Comparison of ENCODE assay signal across 7 mouse cellular contexts in the genomic region with DNA sequence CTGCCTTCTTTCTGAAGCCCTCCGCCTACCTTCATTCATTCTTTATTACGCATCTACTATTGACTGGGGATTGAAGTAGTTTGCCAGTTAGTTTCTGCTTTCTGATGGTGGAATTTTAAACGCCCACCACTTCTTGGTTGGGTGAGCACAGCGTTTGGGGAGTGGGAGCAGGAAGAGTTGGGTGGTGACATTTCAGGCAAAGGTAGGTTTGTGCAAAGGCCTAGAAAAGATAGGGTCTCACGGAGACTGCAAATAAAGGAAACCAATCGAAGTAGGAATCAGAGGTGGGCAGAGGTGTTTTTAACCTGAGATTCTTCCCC. TPM values are rescaled to one million over a fixed set of nuclear protein-coding genes. Genes with fewer than 3 reads are reported as not detected.
DNase-seq lines count a peak whose midpoint lies in the region; ATAC-seq and TF ChIP-seq lines count a peak whose summit lies in the region.

No protein-coding gene starts in this region.

- WGBS in lung, embryonic 15.5 days = 6% methylated on average over 6 of the region's 6 CpGs
- WGBS in limb, embryonic 10.5 days = 14% methylated on average over 6 of the region's 6 CpGs
- 5% methylated on average over 6 of the region's 6 CpGs for WGBS in neural tube, embryonic 15.5 days

- peak overlapping the region; percentile 82 for H3K9ac ChIP-seq in lung, embryonic 15.5 days
- H3K9ac ChIP-seq in neural tube, embryonic 15.5 days (replicated peaks) = peak overlapping the region; percentile 77

- no peak for DNase-seq in lung, postnatal 10 days
- DNase-seq in limb, embryonic 10.5 days (ENCODE audit: low spot score) = peak; percentile 47
- DNase-seq in urinary bladder, postnatal 4 days (ENCODE audit: low spot score in 2 of 2) = no peak
- no peak for DNase-seq in right cerebral cortex, postnatal 36 days (ENCODE audit: low spot score in 2 of 2)

- no peaks in the 10 kb centered on the region for H3K27me3 ChIP-seq in lung, embryonic 15.5 days
- no peaks in the 10 kb centered on the region for H3K27me3 ChIP-seq in limb, embryonic 10.5 days (ENCODE audit: low read depth, poor library complexity, severe bottlenecking)
- no peaks in the 10 kb centered on the region for H3K27me3 ChIP-seq in neural tube, embryonic 15.5 days (replicated peaks)

- H3K4me3 ChIP-seq in lung, embryonic 15.5 days = peak overlapping the region; percentile 93
- peak overlapping the region; percentile 71 for H3K4me3 ChIP-seq in embryonic fibroblast, embryonic 13.5 days (ENCODE audit: insufficient read depth, low read length)
- peak overlapping the region; percentile 99 for H3K4me3 ChIP-seq in limb, embryonic 10.5 days
- H3K4me3 ChIP-seq in neural tube, embryonic 15.5 days (replicated peaks) = peak overlapping the region; percentile 87

- H3K36me3 ChIP-seq in lung, embryonic 15.5 days = peaks cover 8% of the 10 kb centered on the region; the same call in 1 of the 2 replicates
- H3K36me3 ChIP-seq in limb, embryonic 10.5 days = peaks cover 28% of the 10 kb centered on the region
- no peaks in the 10 kb centered on the region for H3K36me3 ChIP-seq in neural tube, embryonic 15.5 days

- H3K27ac ChIP-seq in lung, embryonic 15.5 days = peak overlapping the region; percentile 94
- peak overlapping the region; percentile 90 for H3K27ac ChIP-seq in embryonic fibroblast, embryonic 13.5 days (ENCODE audit: insufficient read depth, low read length)
- peak overlapping the region; percentile 97 for H3K27ac ChIP-seq in limb, embryonic 10.5 days
- H3K27ac ChIP-seq in neural tube, embryonic 15.5 days (replicated peaks) = peak overlapping the region; percentile 98

- TF ChIP-seq CTCF in embryonic fibroblast, embryonic 13.5 days (IDR thresholded peaks at IDR 0.05; ENCODE audit: borderline replicate concordance, insufficient read depth, low read length) = no peak

- ATAC-seq in lung, embryonic 15.5 days (ENCODE audit: borderline replicate concordance, extremely low read depth, low FRiP score, low TSS enrichment) = no peak
- ATAC-seq in neural tube, embryonic 15.5 days (ENCODE audit: low FRiP score) = no peak

- no peaks in the 10 kb centered on the region for H3K9me3 ChIP-seq in lung, embryonic 15.5 days
- no peaks in the 10 kb centered on the region for H3K9me3 ChIP-seq in limb, embryonic 10.5 days (replicated peaks)
- no peaks in the 10 kb centered on the region for H3K9me3 ChIP-seq in neural tube, embryonic 15.5 days (replicated peaks)

- no peak for TF ChIP-seq POLR2A in embryonic fibroblast, embryonic 13.5 days (IDR thresholded peaks at IDR 0.05; ENCODE audit: low read depth, low read length)

- H3K4me1 ChIP-seq in lung, embryonic 15.5 days = peaks cover 20% of the 10 kb centered on the region
- peaks cover 3% of the 10 kb centered on the region; the same call in 1 of the 2 replicates for H3K4me1 ChIP-seq in embryonic fibroblast, embryonic 13.5 days (ENCODE audit: control insufficient read depth, insufficient read depth, low read length)
- peaks cover 22% of the 10 kb centered on the region for H3K4me1 ChIP-seq in limb, embryonic 10.5 days
- H3K4me1 ChIP-seq in neural tube, embryonic 15.5 days = peaks cover 36% of the 10 kb centered on the region

- peak overlapping the region; percentile 73 for H3K4me2 ChIP-seq in lung, embryonic 15.5 days
- peak overlapping the region; percentile 65 for H3K4me2 ChIP-seq in neural tube, embryonic 15.5 days

RNA-seq across cellular contexts. Expression of a gene that starts 0.7 kb away (rescaled TPM):
- 635 and 678 TPM in 2 replicates for polyA plus RNA-seq in lung, embryonic 15.5 days (2015; fragmentation: Nextera tagmentation; extraction: Ambion mirVana)
- polyA plus RNA-seq in embryonic fibroblast, embryonic 13.5 days (2011; ENCODE audit: insufficient read length, low read depth, missing spikeins) = 867 and 936 TPM in 2 replicates
- 1,026 and 1,071 TPM in 2 replicates for polyA plus RNA-seq in limb, embryonic 10.5 days (2016; fragmentation: Nextera tagmentation; extraction: Ambion mirVana)
- 815 and 871 TPM in 2 replicates for polyA plus RNA-seq in neural tube, embryonic 15.5 days (2015; fragmentation: Nextera tagmentation; extraction: Ambion mirVana)

RNA-seq across cellular contexts. Expression of a gene that starts 25.3 kb away (rescaled TPM):
- 102 and 115 TPM in 2 replicates for polyA plus RNA-seq in lung, embryonic 15.5 days (2015; fragmentation: Nextera tagmentation; extraction: Ambion mirVana)
- polyA plus RNA-seq in embryonic fibroblast, embryonic 13.5 days (2011; ENCODE audit: insufficient read length, low read depth, missing spikeins) = 46.0 and 48.4 TPM in 2 replicates
- 152 and 173 TPM in 2 replicates for polyA plus RNA-seq in limb, embryonic 10.5 days (2016; fragmentation: Nextera tagmentation; extraction: Ambion mirVana)
- 43.5 and 54.5 TPM in 2 replicates for polyA plus RNA-seq in neural tube, embryonic 15.5 days (2015; fragmentation: Nextera tagmentation; extraction: Ambion mirVana)

RNA-seq across cellular contexts. Expression of a gene that starts 39.9 kb away (rescaled TPM):
- not detected in 2 replicates for polyA plus RNA-seq in lung, embryonic 15.5 days (2015; fragmentation: Nextera tagmentation; extraction: Ambion mirVana)
- polyA plus RNA-seq in embryonic fibroblast, embryonic 13.5 days (2011; ENCODE audit: insufficient read length, low read depth, missing spikeins) = 0.20 and 0.21 TPM in 2 replicates
- polyA plus RNA-seq in limb, embryonic 10.5 days (2016; fragmentation: Nextera tagmentation; extraction: Ambion mirVana) = not detected in 2 replicates
- 0.36 and 0.81 TPM in 2 replicates for polyA plus RNA-seq in neural tube, embryonic 15.5 days (2015; fragmentation: Nextera tagmentation; extraction: Ambion mirVana)
